Mouse (Mus musculus) limb, embryonic 14.5 days (tissue): ENCODE results near the gene Adamtsl4. TPM values are rescaled to one million over a fixed set of nuclear protein-coding genes. Genes with fewer than 3 reads are reported as not detected.

Experiments
- ATAC-seq: fragments of 200-750 bp; cut with Nextera tagmentation; 2 replicates; pipeline ENCODE4 v1.8.0; 2017; ENCODE audit warnings: low read depth, moderate number of reproducible peaks, moderate TSS enrichment; ENCODE audit not compliant: low FRiP score
- DNase-seq: peaks from one replicate; pipeline ENCODE4 v3.0.0-alpha.2; 2015; ENCODE audit warnings: low spot score
- H3K27ac ChIP-seq: fragments of 300-500 bp; sonication (generic); replicated peaks from 2 replicates; pipeline ENCODE4 v1.5.1; 2014; ENCODE audit warnings: low read depth, mild to moderate bottlenecking, low read length, moderate library complexity, mixed read lengths
- H3K27me3 ChIP-seq: fragments of 300-500 bp; sonication (generic); 2 replicates; pipeline ENCODE4 v1.6.1; 2014; ENCODE audit warnings: low read length, mixed read lengths; ENCODE audit not compliant: control insufficient read depth, insufficient read depth
- H3K36me3 ChIP-seq: fragments of 300-500 bp; sonication (generic); 2 replicates; pipeline ENCODE4 v1.6.1; 2014; ENCODE audit warnings: mild to moderate bottlenecking, low read length, moderate library complexity, mixed read lengths; ENCODE audit not compliant: control insufficient read depth, insufficient read depth
- H3K4me1 ChIP-seq: fragments of 300-500 bp; sonication (generic); 2 replicates; pipeline ENCODE4 v1.6.1; 2014; ENCODE audit warnings: antibody characterized with exemption, low read length, mixed read lengths; ENCODE audit not compliant: control insufficient read depth, insufficient read depth
- H3K4me2 ChIP-seq: fragments of 300-500 bp; sonication (generic); replicated peaks from 2 replicates; pipeline ENCODE4 v1.6.1; 2014; ENCODE audit warnings: low read depth, mild to moderate bottlenecking, low read length, moderate library complexity; ENCODE audit not compliant: severe bottlenecking
- H3K4me3 ChIP-seq: fragments of 300-500 bp; sonication (generic); replicated peaks from 2 replicates; pipeline ENCODE4 v1.5.1; 2014; ENCODE audit warnings: low read length
- H3K9ac ChIP-seq: fragments of 300-500 bp; sonication (generic); 2 replicates; pipeline ENCODE4 v1.6.1; 2014; ENCODE audit warnings: mild to moderate bottlenecking, low read depth, low read length, moderate library complexity; ENCODE audit not compliant: severe bottlenecking
- H3K9me3 ChIP-seq: fragments of 300-500 bp; sonication (generic); 2 replicates; pipeline ENCODE4 v1.6.1; 2016; ENCODE audit warnings: low read length; ENCODE audit not compliant: control insufficient read depth
- POLR2A ChIP-seq: fragments of 200-500 bp; IDR thresholded peaks from 2 replicates; pipeline ENCODE4 v1.8.0; 2012; ENCODE audit warnings: inconsistent platforms, mild to moderate bottlenecking, moderate library complexity, borderline replicate concordance; ENCODE audit not compliant: insufficient read depth, insufficient read length; ENCODE audit errors: extremely low read depth
- WGBS: fragments of 180-500 bp; shearing (Covaris S2); extraction: QIAGEN DNeasy Blood & Tissue Kit; methylation state at CpG from one replicate; pipeline ENCODE4 v1.1.7; 2014; 5-methylcytosine and 5-hydroxymethylcytosine counted together
- polyA plus RNA-seq, 2 experiments: library from polyadenylated mRNA; depleted of rRNA in 1 of 2; stranded (reverse) in 1 of 2; unstranded in 1 of 2; fragments of >200 nt; fragmentation: Nextera tagmentation in 1 of 2; extraction: Ambion mirVana in 1 of 2; gene quantifications; 2 replicates each; pipeline versions ENCODE4 v1.2.1 to v1.2.3; 2012 to 2014

The Adamtsl4 gene
- polyA plus RNA-seq, 2 experiments, result 2.8 to 3.3 TPM

DNA sequence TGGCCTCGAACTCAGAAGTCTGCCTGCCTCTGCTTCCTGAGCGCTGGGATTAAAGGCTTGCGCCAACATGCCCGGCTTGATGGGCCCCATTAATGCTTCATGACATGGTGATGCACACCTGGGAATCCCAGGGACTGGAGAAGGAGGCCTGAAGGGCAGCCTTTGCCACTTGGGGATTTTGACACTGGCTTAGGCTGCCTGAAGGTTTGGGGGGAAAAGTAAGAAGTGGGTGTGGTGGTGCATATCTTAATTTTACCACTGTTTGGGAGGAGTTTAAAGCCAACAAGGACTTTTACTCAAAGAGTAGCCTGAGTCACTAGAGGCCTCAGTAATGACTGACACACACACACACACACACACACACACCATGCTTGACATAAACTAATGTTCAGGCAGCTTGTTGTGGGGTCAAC, 22.8 kb downstream of the Adamtsl4 start:
- Histone ChIP-seq H3K4me2 (no peak overlapping the region), H3K4me1 (peaks cover 39% of the 10 kb centered on the region), H3K9me3 (no peaks in the 10 kb centered on the region), H3K27ac (no peak overlapping the region), H3K36me3 (peaks cover 59% of the 10 kb centered on the region), H3K27me3 (no peaks in the 10 kb centered on the region), H3K9ac (no peak overlapping the region), H3K4me3 (no peak overlapping the region)
- no peak for ATAC-seq
- no peak for TF ChIP-seq POLR2A
- 83% methylated on average over 4 of the region's 4 CpGs for WGBS
- DNase-seq, result no peak

- H3K4me1 ChIP-seq, result peaks cover 39% of the 10 kb centered on the region
- no peaks in the 10 kb centered on the region for H3K9me3 ChIP-seq
- TF ChIP-seq POLR2A, result no peak
- no peak overlapping the region for H3K4me2 ChIP-seq
- ATAC-seq (no peak), DNase-seq (no peak)
- 87% methylated on average over 3 of the region's 3 CpGs for WGBS
- no peak overlapping the region for H3K4me3 ChIP-seq
- H3K27ac ChIP-seq, result no peak overlapping the region
- H3K27me3 ChIP-seq, result no peaks in the 10 kb centered on the region
- peaks cover 55% of the 10 kb centered on the region for H3K36me3 ChIP-seq
- no peak overlapping the region for H3K9ac ChIP-seq
Observed at GRCm38 (mm10) chr3:95663969-95664608, 23.6 kb downstream of the Adamtsl4 start.

- WGBS, result 72% methylated on average over 2 of the region's 2 CpGs
- Histone ChIP-seq H3K27ac (no peak overlapping the region), H3K9ac (no peak overlapping the region), H3K36me3 (peaks cover 55% of the 10 kb centered on the region), H3K4me1 (peaks cover 39% of the 10 kb centered on the region), H3K4me3 (no peak overlapping the region), H3K27me3 (no peaks in the 10 kb centered on the region), H3K4me2 (no peak overlapping the region), H3K9me3 (no peaks in the 10 kb centered on the region)
- DNase-seq, result no peak
- no peak for ATAC-seq
- TF ChIP-seq POLR2A, result no peak
Observed at GRCm38 (mm10) chr3:95663486-95663885, 24.2 kb downstream of the Adamtsl4 start.

- H3K27me3 ChIP-seq, result no peaks in the 10 kb centered on the region
- H3K9me3 ChIP-seq, result no peaks in the 10 kb centered on the region
- no peak for ATAC-seq
- no peak overlapping the region for H3K9ac ChIP-seq
- WGBS, result 75% methylated on average over 7 of the region's 7 CpGs
- H3K4me1 ChIP-seq, result peaks cover 36% of the 10 kb centered on the region
- no peak overlapping the region for H3K27ac ChIP-seq
- DNase-seq, result no peak
- TF ChIP-seq POLR2A, result no peak
- H3K36me3 ChIP-seq, result peaks cover 52% of the 10 kb centered on the region
- 0 out of 2 replicates have a peak overlapping the region, but pooled peaks have one; percentile 2 for H3K4me3 ChIP-seq
- 0 out of 2 replicates have a peak overlapping the region, but pooled peaks have one; percentile 20 for H3K4me2 ChIP-seq
Observed at GRCm38 (mm10) chr3:95662724-95663449, 24.8 kb downstream of the Adamtsl4 start.

DNA sequence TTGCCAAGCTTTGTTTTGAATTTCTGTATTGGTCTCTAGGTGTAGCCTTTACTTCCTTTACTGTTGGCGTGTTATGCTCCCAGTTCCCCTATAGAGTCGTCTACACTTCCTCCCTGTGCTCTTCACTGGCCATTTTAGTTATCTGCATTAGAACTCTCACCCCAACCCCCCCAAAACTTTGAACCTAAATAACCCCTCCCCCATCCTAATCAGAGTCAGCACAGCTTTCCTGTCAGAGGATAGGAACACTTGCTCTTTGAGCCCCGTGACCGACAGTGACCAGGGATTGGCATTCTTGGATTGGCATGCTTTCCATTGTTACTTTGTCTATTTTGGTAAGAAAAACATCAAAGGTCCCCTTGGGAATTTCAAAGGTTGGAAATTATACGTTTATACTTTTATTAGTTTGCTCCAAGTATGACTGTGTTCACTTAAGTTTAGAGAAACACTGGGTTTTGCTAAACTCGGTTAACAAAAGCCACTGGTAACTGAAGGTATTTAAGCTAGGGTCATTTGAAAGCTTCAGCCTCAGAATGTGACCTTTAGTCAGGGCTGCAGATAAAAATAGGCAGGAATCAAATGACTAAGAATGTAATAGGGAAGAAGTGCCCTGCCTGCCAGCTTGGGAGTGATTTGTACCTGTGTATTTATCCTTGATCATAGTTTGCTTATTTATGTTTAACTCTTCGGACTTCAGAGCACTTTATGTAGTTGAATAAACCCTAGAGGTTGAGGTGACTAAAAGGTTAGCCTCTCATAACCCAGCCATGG, 25.6 kb downstream of the Adamtsl4 start:
- peak overlapping the region; percentile 20; the same call in 1 of the 2 replicates for H3K4me2 ChIP-seq
- H3K27me3 ChIP-seq, result no peaks in the 10 kb centered on the region
- peak overlapping the region; percentile 2 for H3K4me3 ChIP-seq
- no peak for TF ChIP-seq POLR2A
- DNase-seq (no peak), ATAC-seq (no peak)
- peaks cover 29% of the 10 kb centered on the region for H3K4me1 ChIP-seq
- no peak overlapping the region for H3K9ac ChIP-seq
- no peak overlapping the region for H3K27ac ChIP-seq
- peaks cover 52% of the 10 kb centered on the region for H3K36me3 ChIP-seq
- no peaks in the 10 kb centered on the region for H3K9me3 ChIP-seq
- 60% methylated on average over 7 of the region's 7 CpGs for WGBS
